Mouse (Mus musculus): ENCODE measurements around the gene Gm7951.
"Not testable (repeated sequence)": the region's sequence is repeated elsewhere in the genome, so short reads cannot be mapped to it uniquely, and the experiment has no call there.

- not testable (repeated sequence) for TF ChIP-seq CTCF (IDR thresholded peaks at IDR 0.05; ENCODE audit: low read depth, low read length); EP300 (IDR thresholded peaks at IDR 0.05; ENCODE audit: insufficient read depth, low read depth, low read length)
Observed at GRCm38 (mm10) chr14:42134571-42134970, 17.4 kb upstream of the Gm7951 start.

Measured in ES-Bruce4 (cell line).